Mouse (Mus musculus): ENCODE data around the gene Kcng4. TPM values are rescaled to one million over a fixed set of nuclear protein-coding genes. Genes with fewer than 3 reads are reported as not detected.

Kcng4 gene
- total and polyA plus RNA-seq, 2 experiments from 2014 or later: 0.90 to 1.5 TPM

- Histone ChIP-seq H3K27ac (ENCODE audit: low read depth, low read length) (no peak overlapping the region), H3K4me3 (ENCODE audit: low read depth, low read length) (no peak overlapping the region), H3K4me2 (ENCODE audit: low read depth) (no peak overlapping the region), H3K9ac (no peak overlapping the region), H3K36me3 (ENCODE audit: insufficient read depth) (no peaks in the 10 kb centered on the region), H3K9me3 (ENCODE audit: low read length) (no peaks in the 10 kb centered on the region), H3K27me3 (ENCODE audit: insufficient read depth, low read length) (no peaks in the 10 kb centered on the region), H3K4me1 (ENCODE audit: insufficient read depth) (no peaks in the 10 kb centered on the region)
- DNase-seq (no peak), ATAC-seq (no peak)
- WGBS: 44% methylated on average over 13 of the region's 13 CpGs
- no peak for TF ChIP-seq CTCF (IDR thresholded peaks at IDR 0.05; ENCODE audit: low read depth)
These were observed 56.4 kb downstream of the Kcng4 start for GRCm38 (mm10) chr8:119579096-119579495.

DNA sequence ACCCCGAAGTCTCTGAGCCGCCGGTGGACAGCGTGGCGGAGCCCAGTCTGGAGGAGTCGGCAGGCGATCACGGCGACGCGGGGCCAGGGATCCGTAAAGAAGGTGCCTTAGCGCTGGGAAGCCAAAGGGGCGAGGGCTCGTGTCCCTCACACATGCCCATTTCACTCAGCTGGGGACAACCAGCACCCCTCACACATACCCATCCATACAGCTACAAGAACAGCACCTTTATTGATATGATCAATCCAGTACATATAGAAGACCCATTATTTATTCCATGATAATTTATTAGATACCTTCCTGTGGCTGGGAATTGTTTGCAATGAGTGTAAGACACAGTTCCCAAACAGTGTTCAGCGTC, 60.1 kb downstream of the Kcng4 start:
- DNase-seq (no peak), ATAC-seq (no peak)
- 4% methylated on average over 15 of the region's 16 CpGs for WGBS
- no peaks in the 10 kb centered on the region for H3K36me3 ChIP-seq (ENCODE audit: insufficient read depth)
- H3K9me3 ChIP-seq (ENCODE audit: low read length): no peaks in the 10 kb centered on the region
- H3K9ac ChIP-seq: peak overlapping the region; percentile 81
- no peaks in the 10 kb centered on the region for H3K27me3 ChIP-seq (ENCODE audit: insufficient read depth, low read length)
- H3K27ac ChIP-seq (ENCODE audit: low read depth, low read length): peak overlapping the region; percentile 77
- H3K4me3 ChIP-seq (ENCODE audit: low read depth, low read length): peak overlapping the region; percentile 89
- peaks cover 5% of the 10 kb centered on the region for H3K4me1 ChIP-seq (ENCODE audit: insufficient read depth)
- H3K4me2 ChIP-seq (ENCODE audit: low read depth): peak overlapping the region; percentile 83
- no peak for TF ChIP-seq CTCF (IDR thresholded peaks at IDR 0.05; ENCODE audit: low read depth)

- ATAC-seq (peak; percentile 92), DNase-seq (peak; percentile 96)
- H3K4me1 ChIP-seq (ENCODE audit: insufficient read depth): peaks cover 5% of the 10 kb centered on the region
- H3K9me3 ChIP-seq (ENCODE audit: low read length): no peaks in the 10 kb centered on the region
- peak within 1 kb of the TSS; percentile 81 for H3K9ac ChIP-seq
- H3K36me3 ChIP-seq (ENCODE audit: insufficient read depth): no peaks in the 10 kb centered on the region
- peak within 1 kb of the TSS; percentile 77 for H3K27ac ChIP-seq (ENCODE audit: low read depth, low read length)
- WGBS: 2% methylated on average over 75 of the region's 97 CpGs
- peak within 1 kb of the TSS; percentile 83 for H3K4me2 ChIP-seq (ENCODE audit: low read depth)
- peak within 1 kb of the TSS; percentile 89 for H3K4me3 ChIP-seq (ENCODE audit: low read depth, low read length)
- H3K27me3 ChIP-seq (ENCODE audit: insufficient read depth, low read length): no peaks in the 10 kb centered on the region
- TF ChIP-seq CTCF (IDR thresholded peaks at IDR 0.05; ENCODE audit: low read depth): peak; percentile 53
These were observed 60.8 kb downstream of the Kcng4 start, which contains the start of the genes Hsdl1 and Dnaaf1 for GRCm38 (mm10) chr8:119574437-119575365. TSS of gene Hsdl1 (minus strand) at chr8:119575183. TSS of gene Dnaaf1 (plus strand) at chr8:119575235.

Other genes with a start within 250 kb of the Kcng4 start
- gene Mlycd, start 240.8 kb downstream of the Kcng4 start, total RNA-seq (2014; rRNA removed): 27.6 and 27.9 TPM in 2 replicates
- 20.3 and 21.3 TPM in 2 replicates for gene Mlycd, start 240.8 kb downstream of the Kcng4 start, polyA plus RNA-seq (2015; fragmentation: Nextera tagmentation; extraction: Ambion mirVana)
- gene Osgin1, start 201.6 kb downstream of the Kcng4 start, total RNA-seq (2014; rRNA removed): not detected in 2 replicates
- 0.12 and 0.19 TPM in 2 replicates for gene Osgin1, start 201.6 kb downstream of the Kcng4 start, polyA plus RNA-seq (2015; fragmentation: Nextera tagmentation; extraction: Ambion mirVana)
- gene Necab2, start 189.0 kb downstream of the Kcng4 start, total RNA-seq (2014; rRNA removed): 41.1 and 58.5 TPM in 2 replicates
- gene Necab2, start 189.0 kb downstream of the Kcng4 start, polyA plus RNA-seq (2015; fragmentation: Nextera tagmentation; extraction: Ambion mirVana): 35.0 and 56.1 TPM in 2 replicates
- not detected in 2 replicates for gene Slc38a8, start 134.0 kb downstream of the Kcng4 start, total RNA-seq (2014; rRNA removed)
- 0.12 TPM in 1 of 2 replicates, not detected in the other for gene Slc38a8, start 134.0 kb downstream of the Kcng4 start, polyA plus RNA-seq (2015; fragmentation: Nextera tagmentation; extraction: Ambion mirVana)
- 72.4 and 75.5 TPM in 2 replicates for gene Mbtps1, start 76.9 kb downstream of the Kcng4 start, total RNA-seq (2014; rRNA removed)
- 37.7 and 48.0 TPM in 2 replicates for gene Mbtps1, start 76.9 kb downstream of the Kcng4 start, polyA plus RNA-seq (2015; fragmentation: Nextera tagmentation; extraction: Ambion mirVana)
- 144 and 158 TPM in 2 replicates for gene Hsdl1, start 60.5 kb downstream of the Kcng4 start, total RNA-seq (2014; rRNA removed)
- gene Hsdl1, start 60.5 kb downstream of the Kcng4 start, polyA plus RNA-seq (2015; fragmentation: Nextera tagmentation; extraction: Ambion mirVana): 144 and 164 TPM in 2 replicates
- 0.08 TPM in 1 of 2 replicates, not detected in the other for gene Dnaaf1, start 60.4 kb downstream of the Kcng4 start, total RNA-seq (2014; rRNA removed)
- 0.38 and 0.98 TPM in 2 replicates for gene Dnaaf1, start 60.4 kb downstream of the Kcng4 start, polyA plus RNA-seq (2015; fragmentation: Nextera tagmentation; extraction: Ambion mirVana)
- gene Taf1c, start 30.5 kb downstream of the Kcng4 start, total RNA-seq (2014; rRNA removed): 17.6 and 21.1 TPM in 2 replicates
- gene Taf1c, start 30.5 kb downstream of the Kcng4 start, polyA plus RNA-seq (2015; fragmentation: Nextera tagmentation; extraction: Ambion mirVana): 10.1 and 10.9 TPM in 2 replicates
- gene Adad2, start 22.9 kb downstream of the Kcng4 start, total RNA-seq (2014; rRNA removed): not detected in 2 replicates
- 0.09 and 0.16 TPM in 2 replicates for gene Adad2, start 22.9 kb downstream of the Kcng4 start, polyA plus RNA-seq (2015; fragmentation: Nextera tagmentation; extraction: Ambion mirVana)
- 8.6 and 8.9 TPM in 2 replicates for gene Wfdc1, start 30.7 kb upstream of the Kcng4 start, total RNA-seq (2014; rRNA removed)
- 8.3 and 9.0 TPM in 2 replicates for gene Wfdc1, start 30.7 kb upstream of the Kcng4 start, polyA plus RNA-seq (2015; fragmentation: Nextera tagmentation; extraction: Ambion mirVana)
- not detected in 2 replicates for gene Atp2c2, start 64.3 kb upstream of the Kcng4 start, total RNA-seq (2014; rRNA removed)
- 0.15 and 0.22 TPM in 2 replicates for gene Atp2c2, start 64.3 kb upstream of the Kcng4 start, polyA plus RNA-seq (2015; fragmentation: Nextera tagmentation; extraction: Ambion mirVana)
- 21.0 and 21.1 TPM in 2 replicates for gene Tldc1, start 142.7 kb upstream of the Kcng4 start, total RNA-seq (2014; rRNA removed)
- gene Tldc1, start 142.7 kb upstream of the Kcng4 start, polyA plus RNA-seq (2015; fragmentation: Nextera tagmentation; extraction: Ambion mirVana): 6.8 and 9.4 TPM in 2 replicates
- gene Cotl1, start 204.9 kb upstream of the Kcng4 start, total RNA-seq (2014; rRNA removed): 177 and 224 TPM in 2 replicates
- 134 and 156 TPM in 2 replicates for gene Cotl1, start 204.9 kb upstream of the Kcng4 start, polyA plus RNA-seq (2015; fragmentation: Nextera tagmentation; extraction: Ambion mirVana)
- 18.7 and 23.0 TPM in 2 replicates for gene Klhl36, start 226.6 kb upstream of the Kcng4 start, total RNA-seq (2014; rRNA removed)
- gene Klhl36, start 226.6 kb upstream of the Kcng4 start, polyA plus RNA-seq (2015; fragmentation: Nextera tagmentation; extraction: Ambion mirVana): 18.0 and 20.3 TPM in 2 replicates

Data from forebrain, postnatal 0 days (tissue).